Mouse (Mus musculus) granulocyte monocyte progenitor cell, adult 5-6 weeks (primary cell): Measurements from ENCODE around the gene Osgin1. TPM values are rescaled to one million over a fixed set of nuclear protein-coding genes. Genes with fewer than 3 reads are reported as not detected.

ENCODE experiments used
- ATAC-seq: replicated peaks from 2 replicates; pipeline ENCODE4 v1.8.0; 2016; ENCODE audit warnings: mild to moderate bottlenecking, moderate TSS enrichment, inconsistent platforms; ENCODE audit not compliant: poor library complexity, severe bottlenecking
- total RNA-seq, 2 experiments: library from RNA; stranded (forward) in 1 of 2; stranded (reverse) in 1 of 2; fragments of 200-712, 200-1000 nt in 1 of 2; fragments of >200 nt in 1 of 2; fragmentation: Nextera tagmentation in 1 of 2; gene quantifications; 2 replicates each; pipeline ENCODE4 v1.2.3; 2014 to 2017

Gene Osgin1
- total RNA-seq, 2 experiments from 2014 or later, result 0.93 to 4.3 TPM

GRCm38 (mm10) chr8:119440250-119440951 is 6.5 kb downstream of the Osgin1 start:
- peak; percentile 30 for ATAC-seq

- ATAC-seq, result no peak
Observed at GRCm38 (mm10) chr8:119440952-119441270, 7.0 kb downstream of the Osgin1 start.

- peak; percentile 43 for ATAC-seq
Observed at GRCm38 (mm10) chr8:119442013-119442412, 8.1 kb downstream of the Osgin1 start.

GRCm38 (mm10) chr8:119442970-119443369 is 9.0 kb downstream of the Osgin1 start:
- no peak for ATAC-seq

- ATAC-seq, result peak; percentile 28; the same call in 1 of the 2 replicates
Observed at GRCm38 (mm10) chr8:119446211-119446989, 12.5 kb downstream of the Osgin1 start, which contains the start of gene Necab2. Gene Necab2, plus strand, starts transcription at chr8:119446719.

- no peak for ATAC-seq
Observed at GRCm38 (mm10) chr8:119446990-119447780, 13.3 kb downstream of the Osgin1 start.

- no peak for ATAC-seq
Observed at GRCm38 (mm10) chr8:119447781-119448170, 13.9 kb downstream of the Osgin1 start.

GRCm38 (mm10) chr8:119449627-119450026 is 15.7 kb downstream of the Osgin1 start:
- ATAC-seq, result no peak

- no peak for ATAC-seq
Observed at GRCm38 (mm10) chr8:119451131-119451530, 17.2 kb downstream of the Osgin1 start.

- no peak for ATAC-seq
Observed at GRCm38 (mm10) chr8:119452919-119453318, 19.0 kb downstream of the Osgin1 start.

GRCm38 (mm10) chr8:119456045-119456444 is 22.1 kb downstream of the Osgin1 start:
- no peak for ATAC-seq

GRCm38 (mm10) chr8:119459724-119460123 is 25.8 kb downstream of the Osgin1 start:
- ATAC-seq, result no peak

- no peak for ATAC-seq
Observed at GRCm38 (mm10) chr8:119461356-119461755, 27.4 kb downstream of the Osgin1 start.

- no peak for ATAC-seq
Observed at GRCm38 (mm10) chr8:119463709-119464108, 29.8 kb downstream of the Osgin1 start.

- ATAC-seq, result no peak
Observed at GRCm38 (mm10) chr8:119466105-119466504, 32.2 kb downstream of the Osgin1 start.

GRCm38 (mm10) chr8:119466794-119467193 is 32.9 kb downstream of the Osgin1 start:
- ATAC-seq, result no peak

- no peak for ATAC-seq
Observed at GRCm38 (mm10) chr8:119468091-119468490, 34.2 kb downstream of the Osgin1 start.

- ATAC-seq, result no peak
Observed at GRCm38 (mm10) chr8:119478684-119479083, 44.8 kb downstream of the Osgin1 start.

GRCm38 (mm10) chr8:119484145-119484896 is 50.4 kb downstream of the Osgin1 start:
- ATAC-seq, result no peak

GRCm38 (mm10) chr8:119487093-119487492 is 53.2 kb downstream of the Osgin1 start:
- ATAC-seq, result no peak
